Mouse (Mus musculus): ENCODE measurements around the gene Dennd4a.
A peak's percentile ranks its signal among the peaks of the same experiment; 100 is the strongest.
"Not testable (repeated sequence)": the region's sequence is repeated elsewhere in the genome, so short reads cannot be mapped to it uniquely, and the experiment has no call there.

Gene Dennd4a

GRCm38 (mm10) chr9:64812475-64812860 is 1.3 kb downstream of the Dennd4a start:
- no peak for DNase-seq

- DNase-seq: no peak
Observed at GRCm38 (mm10) chr9:64814273-64814672, 3.1 kb downstream of the Dennd4a start.

- not testable (repeated sequence) for DNase-seq
Observed at GRCm38 (mm10) chr9:64819686-64820085, 8.5 kb downstream of the Dennd4a start.

- no peak for DNase-seq
Observed at GRCm38 (mm10) chr9:64820086-64820795, 9.1 kb downstream of the Dennd4a start.

- no peak for DNase-seq
Observed at GRCm38 (mm10) chr9:64822235-64822634, 11.1 kb downstream of the Dennd4a start.

GRCm38 (mm10) chr9:64824389-64825008 is 13.4 kb downstream of the Dennd4a start:
- DNase-seq: no peak

GRCm38 (mm10) chr9:64830092-64830618 is 19.0 kb downstream of the Dennd4a start:
- DNase-seq: no peak

- DNase-seq: no peak
Observed at GRCm38 (mm10) chr9:64830641-64831040, 19.5 kb downstream of the Dennd4a start.

- no peak for DNase-seq
Observed at GRCm38 (mm10) chr9:64831760-64832159, 20.6 kb downstream of the Dennd4a start.

- DNase-seq: no peak
Observed at GRCm38 (mm10) chr9:64834418-64834817, 23.3 kb downstream of the Dennd4a start.

- DNase-seq: no peak
Observed at GRCm38 (mm10) chr9:64845355-64845754, 34.2 kb downstream of the Dennd4a start.

GRCm38 (mm10) chr9:64849548-64849947 is 38.4 kb downstream of the Dennd4a start:
- no peak for DNase-seq

- no peak for DNase-seq
Observed at GRCm38 (mm10) chr9:64860083-64860482, 48.9 kb downstream of the Dennd4a start.

GRCm38 (mm10) chr9:64862687-64863086 is 51.5 kb downstream of the Dennd4a start:
- no peak for DNase-seq

GRCm38 (mm10) chr9:64886008-64886407 is 74.9 kb downstream of the Dennd4a start:
- no peak for DNase-seq

GRCm38 (mm10) chr9:64896605-64897004 is 85.5 kb downstream of the Dennd4a start:
- DNase-seq: no peak

GRCm38 (mm10) chr9:64902866-64903265 is 91.7 kb downstream of the Dennd4a start:
- no peak for DNase-seq

GRCm38 (mm10) chr9:64903386-64903785 is 92.2 kb downstream of the Dennd4a start:
- peak; percentile 67 for DNase-seq

GRCm38 (mm10) chr9:64904917-64905640 is 93.9 kb downstream of the Dennd4a start:
- no peak for DNase-seq

GRCm38 (mm10) chr9:64907441-64907840 is 96.3 kb downstream of the Dennd4a start:
- no peak for DNase-seq

GRCm38 (mm10) chr9:64913406-64913805 is 102.3 kb downstream of the Dennd4a start:
- DNase-seq: no peak

- DNase-seq: no peak
Observed at GRCm38 (mm10) chr9:64913973-64914372, 102.8 kb downstream of the Dennd4a start.

GRCm38 (mm10) chr9:64914629-64915028 is 103.5 kb downstream of the Dennd4a start:
- no peak for DNase-seq

GRCm38 (mm10) chr9:64918560-64918959 is 107.4 kb downstream of the Dennd4a start:
- DNase-seq: no peak

Data from cerebellum, adult 9-11 months (tissue).